Mouse (Mus musculus): Measurements from ENCODE around the gene Dnajc27. TPM values are rescaled to one million over a fixed set of nuclear protein-coding genes. Genes with fewer than 3 reads are reported as not detected.

The Dnajc27 gene
- polyA plus RNA-seq (2012; rRNA removed) = 84.1 and 94.4 TPM in 2 replicates

GRCm38 (mm10) chr12:4082132-4083001 is at the start of gene Dnajc27:
Gene Dnajc27 (plus strand): TSS chr12:4082583.
- peak; percentile 94 to 99 for DNase-seq (ENCODE audit: extremely low spot score in 1 of 2, low spot score in 1 of 2)

GRCm38 (mm10) chr12:4036157-4036556 is 46.2 kb upstream of the Dnajc27 start:
- no peak for DNase-seq (ENCODE audit: extremely low spot score in 1 of 2, low spot score in 1 of 2)

GRCm38 (mm10) chr12:4037511-4037910 is 44.9 kb upstream of the Dnajc27 start:
- peak in 1 of 2 experiments; percentile 45 for DNase-seq (ENCODE audit: extremely low spot score in 1 of 2, low spot score in 1 of 2)

- peak; percentile 63 to 86 for DNase-seq (ENCODE audit: extremely low spot score in 1 of 2, low spot score in 1 of 2)
These were observed 44.0 kb upstream of the Dnajc27 start, which contains the start of gene Efr3b for GRCm38 (mm10) chr12:4038061-4039041. Gene Efr3b (minus strand): TSS chr12:4038915.

- no peak for DNase-seq (ENCODE audit: extremely low spot score in 1 of 2, low spot score in 1 of 2)
These were observed 43.3 kb upstream of the Dnajc27 start for GRCm38 (mm10) chr12:4039046-4039445.

GRCm38 (mm10) chr12:4042411-4042810 is 40.0 kb upstream of the Dnajc27 start:
- no peak for DNase-seq (ENCODE audit: extremely low spot score in 1 of 2, low spot score in 1 of 2)

- no peak for DNase-seq (ENCODE audit: extremely low spot score in 1 of 2, low spot score in 1 of 2)
These were observed 36.4 kb upstream of the Dnajc27 start for GRCm38 (mm10) chr12:4045992-4046391.

- no peak for DNase-seq (ENCODE audit: extremely low spot score in 1 of 2, low spot score in 1 of 2)
These were observed 34.4 kb upstream of the Dnajc27 start for GRCm38 (mm10) chr12:4048031-4048430.

GRCm38 (mm10) chr12:4050861-4051425 is 31.4 kb upstream of the Dnajc27 start:
- no peak for DNase-seq (ENCODE audit: extremely low spot score in 1 of 2, low spot score in 1 of 2)

- no peak for DNase-seq (ENCODE audit: extremely low spot score in 1 of 2, low spot score in 1 of 2)
These were observed 28.7 kb upstream of the Dnajc27 start for GRCm38 (mm10) chr12:4053643-4054042.

GRCm38 (mm10) chr12:4054845-4055244 is 27.5 kb upstream of the Dnajc27 start:
- DNase-seq (ENCODE audit: extremely low spot score in 1 of 2, low spot score in 1 of 2) = no peak

GRCm38 (mm10) chr12:4058321-4058720 is 24.1 kb upstream of the Dnajc27 start:
- DNase-seq (ENCODE audit: extremely low spot score in 1 of 2, low spot score in 1 of 2) = no peak

GRCm38 (mm10) chr12:4059683-4060082 is 22.7 kb upstream of the Dnajc27 start:
- DNase-seq (ENCODE audit: extremely low spot score in 1 of 2, low spot score in 1 of 2) = no peak

- no peak for DNase-seq (ENCODE audit: extremely low spot score in 1 of 2, low spot score in 1 of 2)
These were observed 16.9 kb upstream of the Dnajc27 start for GRCm38 (mm10) chr12:4065498-4065897.

GRCm38 (mm10) chr12:4065944-4066343 is 16.4 kb upstream of the Dnajc27 start:
- DNase-seq (ENCODE audit: extremely low spot score in 1 of 2, low spot score in 1 of 2) = no peak

GRCm38 (mm10) chr12:4066681-4067459 is 15.5 kb upstream of the Dnajc27 start:
- peak; percentile 77 to 80 for DNase-seq (ENCODE audit: extremely low spot score in 1 of 2, low spot score in 1 of 2)

GRCm38 (mm10) chr12:4068551-4068950 is 13.8 kb upstream of the Dnajc27 start:
- no peak for DNase-seq (ENCODE audit: extremely low spot score in 1 of 2, low spot score in 1 of 2)

GRCm38 (mm10) chr12:4071671-4072070 is 10.7 kb upstream of the Dnajc27 start:
- no peak for DNase-seq (ENCODE audit: extremely low spot score in 1 of 2, low spot score in 1 of 2)

- DNase-seq (ENCODE audit: extremely low spot score in 1 of 2, low spot score in 1 of 2) = peak in 1 of 2 experiments; percentile 18
These were observed 7.0 kb upstream of the Dnajc27 start for GRCm38 (mm10) chr12:4075407-4075806.

GRCm38 (mm10) chr12:4076383-4076782 is 6.0 kb upstream of the Dnajc27 start:
- DNase-seq (ENCODE audit: extremely low spot score in 1 of 2, low spot score in 1 of 2) = no peak
